Mouse (Mus musculus) heart, embryonic 14.5 days (tissue): Measurements from ENCODE around the gene Gfod2. TPM values are rescaled to one million over a fixed set of nuclear protein-coding genes. Genes with fewer than 3 reads are reported as not detected.

Source experiments
- ATAC-seq: fragments of 200-750 bp; cut with Nextera tagmentation; 2 replicates; pipeline ENCODE4 v1.8.0; 2017; ENCODE audit warnings: low read depth, moderate TSS enrichment; ENCODE audit not compliant: insufficient number of reproducible peaks, insufficient read depth, low FRiP score
- H3K27ac ChIP-seq, 2 experiments: fragments of 200-500 bp in 1 of 2; fragments of 300-500 bp in 1 of 2; sonication (generic) in 1 of 2; replicated peaks in 1 of 2; 2 replicates each; pipeline ENCODE4 v1.5.1; 2012 to 2014; ENCODE audit warnings: low read depth in 2 of 2, low read length in 2 of 2, control low read depth in 1 of 2, mild to moderate bottlenecking in 1 of 2, mixed read lengths in 1 of 2; ENCODE audit not compliant: control insufficient read depth in 1 of 2, insufficient read depth in 1 of 2
- H3K27me3 ChIP-seq: fragments of 300-500 bp; sonication (generic); 2 replicates; pipeline ENCODE4 v1.6.1; 2014; ENCODE audit warnings: mild to moderate bottlenecking, low read length, control low read depth; ENCODE audit not compliant: control insufficient read depth, insufficient read depth
- H3K36me3 ChIP-seq: fragments of 300-500 bp; sonication (generic); 2 replicates; pipeline ENCODE4 v1.6.1; 2014; ENCODE audit warnings: mild to moderate bottlenecking, control low read depth, low read length, mixed read lengths; ENCODE audit not compliant: control insufficient read depth, insufficient read depth
- H3K4me1 ChIP-seq, 2 experiments: fragments of 200-500 bp in 1 of 2; fragments of 300-500 bp in 1 of 2; sonication (generic) in 1 of 2; 2 replicates each; pipeline ENCODE4 v1.6.1; 2012 to 2014; ENCODE audit warnings: low read length in 2 of 2, control low read depth in 1 of 2, mixed read lengths in 1 of 2; ENCODE audit not compliant: control insufficient read depth in 2 of 2, insufficient read depth in 2 of 2
- H3K4me2 ChIP-seq: fragments of 300-500 bp; sonication (generic); 2 replicates; pipeline ENCODE4 v1.6.1; 2014; ENCODE audit warnings: mild to moderate bottlenecking, low read length
- H3K4me3 ChIP-seq, 2 experiments: fragments of 200-500 bp in 1 of 2; fragments of 300-500 bp in 1 of 2; sonication (generic) in 1 of 2; 2 replicates each; pipeline ENCODE4 v1.5.1; 2012 to 2014; ENCODE audit warnings: low read length in 2 of 2, mild to moderate bottlenecking in 2 of 2, control low read depth in 1 of 2, low read depth in 1 of 2, moderate library complexity in 1 of 2; ENCODE audit not compliant: control insufficient read depth in 1 of 2, insufficient read depth in 1 of 2
- H3K9ac ChIP-seq: fragments of 300-500 bp; sonication (generic); 2 replicates; pipeline ENCODE4 v1.6.1; 2014; ENCODE audit warnings: mild to moderate bottlenecking, low read length
- H3K9me3 ChIP-seq: fragments of 300-500 bp; sonication (generic); 2 replicates; pipeline ENCODE4 v1.6.1; 2016; ENCODE audit warnings: low read length, control low read depth; ENCODE audit not compliant: control insufficient read depth
- WGBS: fragments of 180-500 bp; shearing (Covaris S2); extraction: QIAGEN DNeasy Blood & Tissue Kit; methylation state at CpG from one replicate; pipeline ENCODE4 v1.1.7; 2014; 5-methylcytosine and 5-hydroxymethylcytosine counted together
- polyA plus RNA-seq: library from polyadenylated mRNA; unstranded; fragments of >200 nt; fragmentation: Nextera tagmentation; extraction: Ambion mirVana; gene quantifications from 2 replicates; pipeline ENCODE4 v1.2.1, GENCODE M21; 2014

The Gfod2 gene
- 6.8 and 8.9 TPM in 2 replicates for polyA plus RNA-seq

GRCm38 (mm10) chr8:105758277-105759108, at the start of gene Gfod2:
Gfod2 (minus strand) TSS chr8:105758664.
- Histone ChIP-seq H3K4me3 (peak within 1 kb of the TSS; percentile 74 to 85), H3K4me1 (peaks cover 3 to 8% of the 10 kb centered on the region in 2 experiments; a peak in 3 of 4 replicates), H3K27me3 (no peaks in the 10 kb centered on the region), H3K9ac (peak within 1 kb of the TSS; percentile 79), H3K9me3 (no peaks in the 10 kb centered on the region), H3K27ac (peak within 1 kb of the TSS; percentile 24 to 60; a peak in 3 of 4 replicates), H3K4me2 (peak within 1 kb of the TSS; percentile 89), H3K36me3 (no peaks in the 10 kb centered on the region)
- WGBS, result 2% methylated on average over 57 of the region's 57 CpGs
- ATAC-seq, result peak; percentile 97

- H3K9ac ChIP-seq, result no peak overlapping the region
- H3K4me3 ChIP-seq, result no peak overlapping the region
- no peak for ATAC-seq
- H3K27me3 ChIP-seq, result no peaks in the 10 kb centered on the region
- H3K4me2 ChIP-seq, result no peak overlapping the region
- peak overlapping the region in 1 of 2 experiments; percentile 36; a peak in 1 of 4 replicates for H3K27ac ChIP-seq
- H3K4me1 ChIP-seq, result peaks cover 2 to 22% of the 10 kb centered on the region in 2 experiments
- no peaks in the 10 kb centered on the region for H3K9me3 ChIP-seq
- WGBS, result 69% methylated on average over 5 of the region's 5 CpGs
- H3K36me3 ChIP-seq, result peaks cover 30% of the 10 kb centered on the region
Observed at GRCm38 (mm10) chr8:105807766-105808165, 49.3 kb upstream of the Gfod2 start.

GRCm38 (mm10) chr8:105805964-105806363, 47.5 kb upstream of the Gfod2 start:
- WGBS, result 87% methylated on average over 1 of the region's 1 CpGs

GRCm38 (mm10) chr8:105805346-105805745, 46.9 kb upstream of the Gfod2 start:
- Histone ChIP-seq H3K9ac (no peak overlapping the region), H3K36me3 (peaks cover 16% of the 10 kb centered on the region), H3K27me3 (no peaks in the 10 kb centered on the region), H3K4me1 (peaks cover 2 to 12% of the 10 kb centered on the region in 2 experiments; a peak in 2 of 4 replicates), H3K27ac (no peak overlapping the region), H3K4me2 (no peak overlapping the region), H3K4me3 (no peak overlapping the region), H3K9me3 (no peaks in the 10 kb centered on the region)
- WGBS, result 69% methylated on average over 3 of the region's 3 CpGs
- ATAC-seq, result no peak

More at GRCm38 (mm10) chr8:105805964-105806363, 47.5 kb upstream of the Gfod2 start:
- no peak overlapping the region for H3K4me3 ChIP-seq
- peaks cover 2 to 11% of the 10 kb centered on the region in 2 experiments; a peak in 3 of 4 replicates for H3K4me1 ChIP-seq
- no peaks in the 10 kb centered on the region for H3K27me3 ChIP-seq
- H3K27ac ChIP-seq, result no peak overlapping the region
- H3K9me3 ChIP-seq, result no peaks in the 10 kb centered on the region
- no peak for ATAC-seq
- H3K36me3 ChIP-seq, result peaks cover 17% of the 10 kb centered on the region
- H3K4me2 ChIP-seq, result no peak overlapping the region
- H3K9ac ChIP-seq, result no peak overlapping the region

- Histone ChIP-seq H3K27ac (no peak overlapping the region), H3K9me3 (no peaks in the 10 kb centered on the region), H3K27me3 (no peaks in the 10 kb centered on the region), H3K4me1 (peaks cover 5 to 16% of the 10 kb centered on the region in 2 experiments; a peak in 3 of 4 replicates), H3K9ac (no peak overlapping the region), H3K4me3 (no peak overlapping the region), H3K36me3 (peaks cover 16% of the 10 kb centered on the region), H3K4me2 (no peak overlapping the region)
- WGBS, result 94% methylated on average over 7 of the region's 7 CpGs
- no peak for ATAC-seq
Observed at GRCm38 (mm10) chr8:105804797-105805196, 46.3 kb upstream of the Gfod2 start.

- no peaks in the 10 kb centered on the region for H3K9me3 ChIP-seq
- WGBS, result 79% methylated on average over 6 of the region's 6 CpGs
- H3K36me3 ChIP-seq, result peaks cover 16% of the 10 kb centered on the region
- peaks cover 13 to 25% of the 10 kb centered on the region in 2 experiments for H3K4me1 ChIP-seq
- no peak overlapping the region for H3K9ac ChIP-seq
- H3K27ac ChIP-seq, result no peak overlapping the region
- no peak for ATAC-seq
- H3K27me3 ChIP-seq, result no peaks in the 10 kb centered on the region
- no peak overlapping the region for H3K4me3 ChIP-seq
- no peak overlapping the region for H3K4me2 ChIP-seq
Observed at GRCm38 (mm10) chr8:105801153-105801904, 42.9 kb upstream of the Gfod2 start.

GRCm38 (mm10) chr8:105799091-105799812, 40.8 kb upstream of the Gfod2 start:
- Histone ChIP-seq H3K27me3 (no peaks in the 10 kb centered on the region), H3K4me1 (peaks cover 13 to 25% of the 10 kb centered on the region in 2 experiments), H3K9me3 (no peaks in the 10 kb centered on the region), H3K4me2 (peak overlapping the region; percentile 41), H3K27ac (peak overlapping the region; percentile 56 to 65), H3K36me3 (0 out of 2 replicates have a peak, but pooled peaks cover 11% of the 10 kb centered on the region), H3K9ac (no peak overlapping the region), H3K4me3 (no peak overlapping the region)
- ATAC-seq, result peak; percentile 62
- WGBS, result 17% methylated on average over 8 of the region's 8 CpGs
